Mouse (Mus musculus) liver, embryonic 14.5 days (tissue): Measurements from ENCODE around the gene Elp4.

Experiments
- CTCF ChIP-seq: IDR thresholded peaks from 2 replicates; pipeline ENCODE4 v1.5.1; 2016; ENCODE audit warnings: antibody characterized with exemption, low read depth, control low read depth
- EP300 ChIP-seq: IDR thresholded peaks from 2 replicates; pipeline ENCODE4 v1.6.1; 2016; ENCODE audit warnings: antibody characterized with exemption, low read depth

DNA sequence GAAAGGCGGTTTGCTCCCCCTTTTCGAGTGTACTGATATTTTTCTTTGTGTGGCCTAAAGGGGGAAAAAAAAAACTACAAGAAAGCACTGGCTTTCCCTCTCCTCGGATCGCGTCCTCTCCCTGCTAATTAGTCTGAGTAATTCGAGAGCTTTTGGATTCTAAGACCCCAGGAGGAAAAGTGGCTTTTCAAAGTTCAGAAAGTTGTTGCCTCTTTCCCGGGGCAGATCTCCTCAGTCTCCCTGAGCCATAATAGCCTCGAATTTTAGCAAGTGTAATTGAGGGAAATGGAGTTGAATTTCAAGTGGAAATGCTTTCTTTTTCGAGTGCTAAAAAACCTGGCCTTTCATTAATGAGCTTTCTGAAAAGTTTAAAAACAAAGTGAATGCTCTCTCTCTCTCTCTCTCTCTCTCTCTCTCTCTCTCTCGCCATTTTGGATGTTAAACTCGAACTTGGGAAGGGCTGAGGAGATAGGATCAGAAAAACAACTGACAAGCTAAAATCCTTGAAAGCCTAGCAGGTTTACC is 227.4 kb downstream of the Elp4 start:
- TF ChIP-seq CTCF (no peak), EP300 (no peak)
